Mouse (Mus musculus): ENCODE results near the gene Nell2.

Gene Nell2

GRCm38 (mm10) chr15:95334323-95335296, 193.7 kb downstream of the Nell2 start:
- DNase-seq (ENCODE audit: low spot score), result no peak

DNA sequence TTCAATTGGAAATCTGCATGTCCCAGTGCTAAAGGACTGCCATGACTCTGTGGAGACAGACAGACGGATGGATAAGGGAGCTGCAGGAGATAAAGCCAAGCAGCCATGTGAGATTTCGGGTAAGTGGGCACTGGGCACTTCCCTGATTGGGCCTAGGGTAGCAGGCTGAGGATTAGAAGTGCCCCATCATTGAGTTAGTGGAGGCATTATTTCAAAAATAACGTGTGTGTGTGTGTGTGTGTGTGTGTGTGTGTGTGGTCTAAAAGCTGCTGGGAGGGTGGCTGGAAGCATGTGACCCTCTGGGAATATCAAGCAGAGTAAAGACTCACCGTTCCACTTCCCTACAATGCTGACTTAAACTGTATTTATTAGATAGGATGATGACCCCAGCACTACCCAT, 195.1 kb downstream of the Nell2 start:
- no peak for DNase-seq (ENCODE audit: low spot score)

GRCm38 (mm10) chr15:95330926-95331325, 197.4 kb downstream of the Nell2 start:
- no peak for DNase-seq (ENCODE audit: low spot score)

GRCm38 (mm10) chr15:95322744-95323143, 205.6 kb downstream of the Nell2 start:
- no peak for DNase-seq (ENCODE audit: low spot score)

- no peak for DNase-seq (ENCODE audit: low spot score)
Observed at GRCm38 (mm10) chr15:95316626-95317025, 211.7 kb downstream of the Nell2 start.

GRCm38 (mm10) chr15:95314808-95315145, 213.6 kb downstream of the Nell2 start:
- DNase-seq (ENCODE audit: low spot score), result no peak

DNA sequence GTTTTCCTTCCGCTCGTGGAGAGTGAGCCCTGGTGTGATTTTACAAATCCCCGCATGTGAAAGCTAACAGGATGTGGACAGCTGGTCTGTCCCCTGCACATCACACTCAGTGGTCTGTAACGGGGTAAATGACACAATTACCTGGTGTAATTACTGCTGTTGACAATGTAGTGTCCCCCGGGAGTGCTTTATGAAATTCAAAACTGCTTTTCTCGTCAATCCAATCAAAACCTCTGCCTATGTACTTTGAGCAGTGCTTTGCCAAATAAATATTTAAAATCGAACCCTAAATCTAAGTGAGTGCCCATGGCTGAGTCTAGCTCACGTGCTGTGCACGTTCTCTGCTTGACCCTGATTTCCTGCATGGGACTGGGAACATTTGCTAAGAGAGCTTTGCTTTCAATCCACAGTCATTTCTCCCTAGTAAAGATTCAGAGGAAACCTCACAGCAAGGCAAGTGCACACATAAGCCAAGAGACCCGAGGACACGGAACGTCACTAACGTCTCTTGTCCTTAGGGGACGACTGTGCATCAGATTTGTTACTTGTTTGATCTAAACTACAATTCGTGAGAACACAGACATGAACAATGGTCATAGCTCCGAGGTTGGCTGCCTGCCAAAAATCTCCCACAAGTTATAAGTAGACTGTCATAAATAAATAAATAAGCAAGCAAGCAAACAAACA, 214.1 kb downstream of the Nell2 start:
- no peak for DNase-seq (ENCODE audit: low spot score)

DNA sequence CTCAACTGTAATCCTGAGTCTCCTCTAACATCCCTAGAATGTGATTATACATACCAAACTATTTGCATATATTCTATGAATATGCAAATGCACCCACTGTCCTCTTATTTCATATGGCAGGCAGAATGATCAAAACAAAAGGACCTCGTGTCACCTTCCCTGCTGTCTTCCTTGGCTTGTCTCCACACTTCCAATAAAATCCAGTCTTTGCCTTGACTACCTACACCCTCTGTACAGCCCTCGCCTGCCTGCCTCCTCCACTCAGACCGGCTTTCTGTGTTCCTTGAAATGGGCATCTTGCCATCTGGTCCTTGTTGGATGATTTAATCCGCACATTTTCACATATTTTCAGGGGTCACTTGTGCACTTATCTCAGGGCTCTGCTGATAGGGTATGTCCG, 215.1 kb downstream of the Nell2 start:
- DNase-seq (ENCODE audit: low spot score), result no peak

DNA sequence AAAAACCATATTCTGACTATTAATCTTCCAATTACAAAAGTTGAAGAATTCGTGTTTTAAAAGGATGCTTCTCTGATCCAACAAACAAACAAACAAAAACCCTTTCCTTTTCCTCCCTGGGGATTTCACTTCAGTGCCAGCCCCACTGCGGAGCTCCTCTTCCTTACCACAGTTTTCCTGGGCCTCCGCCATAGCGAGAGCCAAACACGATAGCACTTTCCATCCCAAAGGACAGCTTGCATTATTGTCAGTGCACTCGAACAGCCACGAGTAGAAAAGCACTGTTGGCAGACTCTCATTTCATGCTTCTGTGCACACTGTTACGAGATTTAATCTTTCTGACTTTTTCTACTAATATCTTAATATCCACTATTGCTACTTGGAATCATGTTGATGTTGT, 224.3 kb downstream of the Nell2 start:
- DNase-seq (ENCODE audit: low spot score), result no peak

DNA sequence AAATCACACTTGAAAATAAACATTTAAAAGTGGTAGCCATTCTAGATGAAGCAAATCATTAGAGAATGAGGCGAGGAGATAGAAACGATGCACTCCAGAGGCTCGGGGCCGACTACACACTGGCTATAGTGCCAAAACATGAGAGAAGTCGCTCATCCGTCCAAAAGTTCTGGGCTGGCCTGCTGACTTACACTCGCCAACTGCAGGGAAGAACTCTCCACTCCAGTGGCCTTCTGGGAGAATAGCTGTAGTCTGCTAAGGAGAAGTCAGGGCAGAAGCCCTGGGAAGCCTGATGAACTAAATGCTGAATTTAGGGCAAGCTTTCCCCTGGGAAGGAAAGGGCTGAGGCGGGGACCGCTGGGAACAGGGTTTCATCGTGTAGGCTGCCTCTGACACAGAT, 231.8 kb downstream of the Nell2 start:
- DNase-seq (ENCODE audit: low spot score), result no peak

DNA sequence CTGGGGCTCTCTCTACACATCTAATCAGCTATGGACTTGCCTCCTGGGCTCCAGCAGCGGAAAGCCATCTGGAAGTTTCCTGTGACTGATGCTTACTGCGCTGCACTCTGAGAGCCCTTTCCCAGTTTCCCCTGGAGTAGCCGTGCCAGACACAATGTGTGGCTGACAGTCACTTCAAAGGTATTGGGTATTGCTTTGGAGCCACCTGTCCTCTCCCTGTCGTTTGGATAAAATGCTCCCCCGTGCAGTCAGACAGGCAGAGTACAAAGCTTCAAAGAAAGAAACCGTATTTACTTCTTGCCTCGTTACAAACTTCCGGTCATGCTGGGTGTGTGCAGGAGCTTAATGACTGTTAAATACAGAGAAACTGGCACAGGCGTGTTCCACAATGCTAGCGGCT, 239.3 kb downstream of the Nell2 start:
- DNase-seq (ENCODE audit: low spot score), result no peak

- DNase-seq (ENCODE audit: low spot score), result no peak
Observed at GRCm38 (mm10) chr15:95285199-95285598, 243.2 kb downstream of the Nell2 start.

- DNase-seq (ENCODE audit: low spot score), result no peak
Observed at GRCm38 (mm10) chr15:95280986-95281385, 247.4 kb downstream of the Nell2 start.

DNA sequence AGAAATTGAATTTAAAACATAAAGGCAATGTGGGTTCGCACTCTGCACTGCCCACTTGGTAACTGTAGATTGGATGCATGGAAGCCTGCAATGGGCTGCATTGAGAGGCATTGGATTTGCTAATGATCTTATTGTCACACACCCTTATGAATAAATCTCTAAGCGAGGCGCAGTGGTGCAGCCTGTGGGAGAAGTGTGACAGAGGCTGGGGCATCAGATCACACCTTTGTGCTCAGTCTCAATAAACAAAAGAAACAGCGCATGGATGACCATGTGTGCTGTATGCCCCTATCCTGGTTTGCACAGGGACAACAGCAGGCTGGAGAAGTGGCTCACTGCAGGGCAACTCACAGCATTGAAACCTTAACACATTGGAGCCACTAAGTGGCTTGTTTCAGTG, 250.4 kb downstream of the Nell2 start:
- DNase-seq (ENCODE audit: low spot score), result no peak

- DNase-seq (ENCODE audit: low spot score), result no peak
Observed at GRCm38 (mm10) chr15:95276556-95276955, 251.8 kb downstream of the Nell2 start.

- DNase-seq (ENCODE audit: low spot score), result no peak
Observed at GRCm38 (mm10) chr15:95275553-95275952, 252.8 kb downstream of the Nell2 start.

DNA sequence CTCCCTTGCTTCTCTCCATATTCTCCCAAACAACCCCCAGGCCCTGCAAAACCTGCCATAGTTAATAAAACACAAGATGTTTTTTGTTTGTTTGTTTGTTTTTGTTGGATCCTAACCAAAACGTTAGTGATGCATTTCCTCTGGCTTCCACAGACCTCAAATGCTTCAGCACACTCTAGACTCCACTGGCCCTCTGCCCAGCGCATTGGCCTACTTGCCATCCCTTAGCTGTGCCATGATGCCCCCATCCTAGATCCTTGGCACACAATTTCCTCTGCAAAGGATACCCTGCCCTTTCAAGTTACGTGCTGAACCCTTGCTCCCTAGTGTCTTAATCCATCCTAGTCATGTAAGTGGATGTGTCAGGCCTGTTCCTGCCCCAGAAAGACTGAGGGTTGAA, 255.1 kb downstream of the Nell2 start:
- DNase-seq (ENCODE audit: low spot score), result no peak

DNA sequence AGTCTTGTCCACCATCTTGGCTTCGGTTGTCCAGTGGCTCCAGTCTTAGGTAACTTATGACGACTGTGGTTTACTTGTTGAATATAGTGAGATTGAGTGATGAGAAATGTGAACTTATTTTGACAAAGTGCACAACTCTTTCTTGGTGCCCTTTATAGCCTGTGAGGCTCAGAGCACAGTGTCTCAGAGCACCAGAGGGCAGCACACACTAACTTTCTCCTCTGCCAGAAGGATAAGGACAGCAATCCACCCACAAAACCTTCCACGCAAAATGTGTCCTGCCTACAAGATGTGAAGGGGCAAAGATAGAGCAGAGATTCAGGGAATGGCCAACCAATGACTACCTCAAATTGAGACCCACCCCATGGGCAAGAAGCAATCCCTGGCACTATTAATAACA, 256.2 kb downstream of the Nell2 start:
- no peak for DNase-seq (ENCODE audit: low spot score)

GRCm38 (mm10) chr15:95259671-95260450, 268.5 kb downstream of the Nell2 start:
- DNase-seq (ENCODE audit: low spot score), result no peak

GRCm38 (mm10) chr15:95257131-95257530, 271.2 kb downstream of the Nell2 start:
- DNase-seq (ENCODE audit: low spot score), result no peak

GRCm38 (mm10) chr15:95245516-95245915, 282.8 kb downstream of the Nell2 start:
- no peak for DNase-seq (ENCODE audit: low spot score)

GRCm38 (mm10) chr15:95243876-95244275, 284.5 kb downstream of the Nell2 start:
- no peak for DNase-seq (ENCODE audit: low spot score)

- no peak for DNase-seq (ENCODE audit: low spot score)
Observed at GRCm38 (mm10) chr15:95241161-95241560, 287.2 kb downstream of the Nell2 start.

Measured in ovary, postnatal 14 days (tissue).